Mouse (Mus musculus): Measurements from ENCODE around the gene Larp6. TPM values are rescaled to one million over a fixed set of nuclear protein-coding genes. Genes with fewer than 3 reads are reported as not detected.

Larp6 gene
- polyA plus RNA-seq, 1 experiment from 2014 or later, result 0.11 TPM

GRCm38 (mm10) chr9:60749105-60749504 is 36.3 kb downstream of the Larp6 start:
- Histone ChIP-seq H3K27ac (ENCODE audit: low read depth) (no peak overlapping the region), H3K4me1 (ENCODE audit: insufficient read depth) (no peaks in the 10 kb centered on the region), H3K4me2 (ENCODE audit: low read depth, low read length) (no peak overlapping the region), H3K27me3 (ENCODE audit: insufficient read depth, low read length) (no peaks in the 10 kb centered on the region), H3K9ac (replicated peaks) (no peak overlapping the region), H3K4me3 (ENCODE audit: low read depth, low read length) (no peak overlapping the region), H3K36me3 (replicated peaks; ENCODE audit: insufficient read depth, low read length) (no peaks in the 10 kb centered on the region), H3K9me3 (ENCODE audit: low read length) (no peaks in the 10 kb centered on the region)
- ATAC-seq (no peak), DNase-seq (no peak)
- TF ChIP-seq EP300 (IDR thresholded peaks at IDR 0.05; ENCODE audit: low read depth) (no peak), CTCF (IDR thresholded peaks at IDR 0.05; ENCODE audit: low read depth) (peak; percentile 35)
- 74% methylated on average over 2 of the region's 2 CpGs for WGBS (ENCODE audit: insufficient replicate concordance)

- Histone ChIP-seq H3K4me2 (ENCODE audit: low read depth, low read length) (no peak overlapping the region), H3K4me3 (ENCODE audit: low read depth, low read length) (no peak overlapping the region), H3K36me3 (replicated peaks; ENCODE audit: insufficient read depth, low read length) (no peaks in the 10 kb centered on the region), H3K27me3 (ENCODE audit: insufficient read depth, low read length) (no peaks in the 10 kb centered on the region), H3K4me1 (ENCODE audit: insufficient read depth) (no peaks in the 10 kb centered on the region), H3K9me3 (ENCODE audit: low read length) (no peaks in the 10 kb centered on the region), H3K9ac (replicated peaks) (no peak overlapping the region), H3K27ac (ENCODE audit: low read depth) (no peak overlapping the region)
- DNase-seq, result no peak
- WGBS (ENCODE audit: insufficient replicate concordance), result 57% methylated on average over 5 of the region's 5 CpGs
- ATAC-seq, result no peak
- no peak for TF ChIP-seq EP300 (IDR thresholded peaks at IDR 0.05; ENCODE audit: low read depth)
- TF ChIP-seq CTCF (IDR thresholded peaks at IDR 0.05; ENCODE audit: low read depth), result no peak
These were observed 38.3 kb downstream of the Larp6 start for GRCm38 (mm10) chr9:60751098-60751497.

- H3K4me3 ChIP-seq (ENCODE audit: low read depth, low read length), result no peak overlapping the region
- no peaks in the 10 kb centered on the region for H3K9me3 ChIP-seq (ENCODE audit: low read length)
- no peaks in the 10 kb centered on the region for H3K36me3 ChIP-seq (replicated peaks; ENCODE audit: insufficient read depth, low read length)
- no peak for ATAC-seq
- H3K9ac ChIP-seq (replicated peaks), result no peak overlapping the region
- H3K4me2 ChIP-seq (ENCODE audit: low read depth, low read length), result no peak overlapping the region
- H3K27ac ChIP-seq (ENCODE audit: low read depth), result no peak overlapping the region
- H3K27me3 ChIP-seq (ENCODE audit: insufficient read depth, low read length), result no peaks in the 10 kb centered on the region
- no peak for DNase-seq
- H3K4me1 ChIP-seq (ENCODE audit: insufficient read depth), result no peaks in the 10 kb centered on the region; the same call in 1 of the 2 replicates
- 47% methylated on average over 6 of the region's 6 CpGs for WGBS (ENCODE audit: insufficient replicate concordance)
- TF ChIP-seq CTCF (IDR thresholded peaks at IDR 0.05; ENCODE audit: low read depth) (no peak), EP300 (IDR thresholded peaks at IDR 0.05; ENCODE audit: low read depth) (no peak)
These were observed 39.2 kb downstream of the Larp6 start for GRCm38 (mm10) chr9:60751971-60752370.

- Histone ChIP-seq H3K4me1 (ENCODE audit: insufficient read depth) (no peaks in the 10 kb centered on the region; the same call in 1 of the 2 replicates), H3K27me3 (ENCODE audit: insufficient read depth, low read length) (no peaks in the 10 kb centered on the region), H3K36me3 (replicated peaks; ENCODE audit: insufficient read depth, low read length) (no peaks in the 10 kb centered on the region), H3K4me3 (ENCODE audit: low read depth, low read length) (no peak overlapping the region), H3K9me3 (ENCODE audit: low read length) (no peaks in the 10 kb centered on the region), H3K9ac (replicated peaks) (no peak overlapping the region), H3K27ac (ENCODE audit: low read depth) (no peak overlapping the region), H3K4me2 (ENCODE audit: low read depth, low read length) (no peak overlapping the region)
- no peak for ATAC-seq
- DNase-seq, result no peak
- TF ChIP-seq CTCF (IDR thresholded peaks at IDR 0.05; ENCODE audit: low read depth) (no peak), EP300 (IDR thresholded peaks at IDR 0.05; ENCODE audit: low read depth) (no peak)
These were observed 39.8 kb downstream of the Larp6 start for GRCm38 (mm10) chr9:60752636-60753035.

- Histone ChIP-seq H3K27ac (ENCODE audit: low read depth) (no peak overlapping the region), H3K9me3 (ENCODE audit: low read length) (no peaks in the 10 kb centered on the region), H3K4me1 (ENCODE audit: insufficient read depth) (no peaks in the 10 kb centered on the region; the same call in 1 of the 2 replicates), H3K27me3 (ENCODE audit: insufficient read depth, low read length) (no peaks in the 10 kb centered on the region), H3K9ac (replicated peaks) (no peak overlapping the region), H3K4me2 (ENCODE audit: low read depth, low read length) (no peak overlapping the region), H3K36me3 (replicated peaks; ENCODE audit: insufficient read depth, low read length) (no peaks in the 10 kb centered on the region), H3K4me3 (ENCODE audit: low read depth, low read length) (no peak overlapping the region)
- TF ChIP-seq CTCF (IDR thresholded peaks at IDR 0.05; ENCODE audit: low read depth) (peak; percentile 89), EP300 (IDR thresholded peaks at IDR 0.05; ENCODE audit: low read depth) (no peak)
- ATAC-seq (no peak; the same call in 1 of the 2 replicates), DNase-seq (peak; percentile 70)
- WGBS (ENCODE audit: insufficient replicate concordance), result 34% methylated on average over 6 of the region's 6 CpGs
These were observed 43.5 kb downstream of the Larp6 start for GRCm38 (mm10) chr9:60756258-60756657.

GRCm38 (mm10) chr9:60756866-60757740 is 44.3 kb downstream of the Larp6 start:
- H3K4me2 ChIP-seq (ENCODE audit: low read depth, low read length), result no peak overlapping the region
- no peaks in the 10 kb centered on the region for H3K9me3 ChIP-seq (ENCODE audit: low read length)
- TF ChIP-seq CTCF (IDR thresholded peaks at IDR 0.05; ENCODE audit: low read depth), result no peak
- TF ChIP-seq EP300 (IDR thresholded peaks at IDR 0.05; ENCODE audit: low read depth), result no peak
- H3K4me1 ChIP-seq (ENCODE audit: insufficient read depth), result no peaks in the 10 kb centered on the region; the same call in 1 of the 2 replicates
- 0 out of 2 replicates have a peak overlapping the region, but pooled peaks have one; percentile 12 for H3K27ac ChIP-seq (ENCODE audit: low read depth)
- H3K27me3 ChIP-seq (ENCODE audit: insufficient read depth, low read length), result no peaks in the 10 kb centered on the region
- no peak overlapping the region for H3K9ac ChIP-seq (replicated peaks)
- no peaks in the 10 kb centered on the region for H3K36me3 ChIP-seq (replicated peaks; ENCODE audit: insufficient read depth, low read length)
- 59% methylated on average over 15 of the region's 15 CpGs for WGBS (ENCODE audit: insufficient replicate concordance)
- DNase-seq, result no peak
- no peak overlapping the region for H3K4me3 ChIP-seq (ENCODE audit: low read depth, low read length)
- no peak for ATAC-seq

Measured in liver, postnatal 0 days (tissue).